Mouse (Mus musculus): ENCODE results near the gene Arfgef3. TPM values are rescaled to one million over a fixed set of nuclear protein-coding genes. Genes with fewer than 3 reads are reported as not detected.
A peak's percentile ranks its signal among the peaks of the same experiment; 100 is the strongest.

Gene Arfgef3
- polyA plus RNA-seq (2015; fragmentation: Nextera tagmentation; extraction: Ambion mirVana), result 0.02 TPM in 2 replicates

- Histone ChIP-seq H3K4me2 (peak within 1 kb of the TSS; percentile 69), H3K9ac (no peak within 1 kb of the TSS), H3K27ac (no peak within 1 kb of the TSS), H3K4me1 (replicated peaks) (no peaks in the 10 kb centered on the region), H3K36me3 (no peaks in the 10 kb centered on the region), H3K9me3 (replicated peaks) (no peaks in the 10 kb centered on the region), H3K4me3 (replicated peaks) (peak within 1 kb of the TSS; percentile 42), H3K27me3 (peaks cover 16% of the 10 kb centered on the region)
- WGBS (ENCODE audit: insufficient replicate concordance), result 5% methylated on average over 46 of the region's 50 CpGs
- peak; percentile 7; the same call in 1 of the 2 replicates for ATAC-seq (ENCODE audit: low read depth)
- DNase-seq, result no peak
Observed at GRCm38 (mm10) chr10:18743286-18744142, at the start of gene Arfgef3. Gene Arfgef3 (minus strand): TSS chr10:18743949.

DNA sequence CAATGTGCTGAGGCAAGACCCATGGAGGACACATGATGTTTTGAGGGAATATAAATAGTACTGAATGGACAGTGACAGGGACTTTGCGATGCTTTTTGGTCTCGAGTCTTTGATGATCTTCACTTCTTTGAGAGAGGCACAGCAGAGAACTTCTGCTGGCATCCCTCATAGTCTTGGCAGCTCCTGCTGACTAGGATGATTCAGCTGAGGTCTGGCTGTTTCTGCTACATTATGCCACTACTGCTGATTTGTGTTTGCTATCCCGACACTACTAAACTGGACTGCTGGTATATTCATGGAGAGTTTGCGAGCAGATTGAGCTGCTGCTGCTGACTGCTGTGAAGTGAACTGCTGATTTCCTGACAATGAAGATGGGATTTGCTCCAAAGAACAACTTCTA lies 46.3 kb upstream of the Arfgef3 start:
- ATAC-seq (ENCODE audit: low read depth) (no peak), DNase-seq (no peak)
- no peaks in the 10 kb centered on the region for H3K27me3 ChIP-seq
- H3K9me3 ChIP-seq (replicated peaks), result no peaks in the 10 kb centered on the region
- no peak overlapping the region for H3K9ac ChIP-seq
- WGBS (ENCODE audit: insufficient replicate concordance), result 83% methylated on average over 4 of the region's 4 CpGs
- H3K27ac ChIP-seq, result no peak overlapping the region
- no peaks in the 10 kb centered on the region for H3K4me1 ChIP-seq (replicated peaks)
- no peak overlapping the region for H3K4me2 ChIP-seq
- no peak overlapping the region for H3K4me3 ChIP-seq (replicated peaks)
- H3K36me3 ChIP-seq, result no peaks in the 10 kb centered on the region

DNA sequence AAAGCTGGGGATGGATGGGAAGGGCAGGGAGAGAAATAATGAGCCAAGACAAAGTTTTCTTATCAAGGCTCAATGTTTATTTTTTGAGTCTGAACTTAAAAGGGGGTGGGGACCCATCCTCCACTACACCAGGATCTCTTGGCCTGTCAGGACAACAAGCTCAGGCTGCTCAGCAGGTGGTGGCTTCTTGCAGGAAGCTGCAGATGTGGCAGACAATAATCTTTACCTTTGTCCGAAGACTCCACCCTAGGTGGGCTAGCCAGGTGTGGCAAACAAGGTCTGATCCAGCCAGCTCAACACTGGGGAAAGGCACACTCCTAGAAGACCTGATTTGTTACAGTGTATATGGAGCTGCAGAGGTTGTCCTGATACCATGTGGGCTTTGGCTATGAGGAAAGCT lies 44.9 kb upstream of the Arfgef3 start:
- Histone ChIP-seq H3K4me1 (replicated peaks) (no peaks in the 10 kb centered on the region), H3K27ac (no peak overlapping the region), H3K4me3 (replicated peaks) (no peak overlapping the region), H3K4me2 (no peak overlapping the region), H3K36me3 (no peaks in the 10 kb centered on the region), H3K9ac (no peak overlapping the region), H3K9me3 (replicated peaks) (no peaks in the 10 kb centered on the region), H3K27me3 (no peaks in the 10 kb centered on the region)
- DNase-seq (no peak), ATAC-seq (ENCODE audit: low read depth) (no peak)
- 53% methylated on average over 1 of the region's 1 CpGs for WGBS (ENCODE audit: insufficient replicate concordance)

- no peaks in the 10 kb centered on the region for H3K27me3 ChIP-seq
- ATAC-seq (ENCODE audit: low read depth) (no peak), DNase-seq (no peak)
- H3K36me3 ChIP-seq, result no peaks in the 10 kb centered on the region
- H3K9ac ChIP-seq, result no peak within 1 kb of the TSS
- H3K27ac ChIP-seq, result no peak within 1 kb of the TSS
- H3K4me1 ChIP-seq (replicated peaks), result no peaks in the 10 kb centered on the region
- no peaks in the 10 kb centered on the region for H3K9me3 ChIP-seq (replicated peaks)
- H3K4me3 ChIP-seq (replicated peaks), result no peak within 1 kb of the TSS
- H3K4me2 ChIP-seq, result no peak within 1 kb of the TSS
- WGBS (ENCODE audit: insufficient replicate concordance), result 63% methylated on average over 1 of the region's 1 CpGs
Observed at GRCm38 (mm10) chr10:18786693-18787092, 42.9 kb upstream of the Arfgef3 start, which contains the start of gene Gm4922. Gene Gm4922 (minus strand): TSS chr10:18786793.

GRCm38 (mm10) chr10:18777546-18777945 lies 33.8 kb upstream of the Arfgef3 start:
- no peak overlapping the region for H3K4me3 ChIP-seq (replicated peaks)
- WGBS (ENCODE audit: insufficient replicate concordance), result 68% methylated on average over 3 of the region's 3 CpGs
- H3K9me3 ChIP-seq (replicated peaks), result no peaks in the 10 kb centered on the region
- no peak for DNase-seq
- no peaks in the 10 kb centered on the region for H3K4me1 ChIP-seq (replicated peaks)
- no peak overlapping the region for H3K4me2 ChIP-seq
- H3K27me3 ChIP-seq, result no peaks in the 10 kb centered on the region
- H3K36me3 ChIP-seq, result no peaks in the 10 kb centered on the region
- H3K9ac ChIP-seq, result no peak overlapping the region
- no peak overlapping the region for H3K27ac ChIP-seq
- ATAC-seq (ENCODE audit: low read depth), result no peak

GRCm38 (mm10) chr10:18772537-18773179 lies 28.9 kb upstream of the Arfgef3 start:
- Histone ChIP-seq H3K4me2 (no peak overlapping the region), H3K36me3 (no peaks in the 10 kb centered on the region), H3K9ac (no peak overlapping the region), H3K4me3 (replicated peaks) (no peak overlapping the region), H3K4me1 (replicated peaks) (no peaks in the 10 kb centered on the region), H3K9me3 (replicated peaks) (no peaks in the 10 kb centered on the region), H3K27ac (no peak overlapping the region), H3K27me3 (no peaks in the 10 kb centered on the region)
- WGBS (ENCODE audit: insufficient replicate concordance), result 56% methylated on average over 4 of the region's 4 CpGs
- ATAC-seq (ENCODE audit: low read depth) (no peak), DNase-seq (no peak)

DNA sequence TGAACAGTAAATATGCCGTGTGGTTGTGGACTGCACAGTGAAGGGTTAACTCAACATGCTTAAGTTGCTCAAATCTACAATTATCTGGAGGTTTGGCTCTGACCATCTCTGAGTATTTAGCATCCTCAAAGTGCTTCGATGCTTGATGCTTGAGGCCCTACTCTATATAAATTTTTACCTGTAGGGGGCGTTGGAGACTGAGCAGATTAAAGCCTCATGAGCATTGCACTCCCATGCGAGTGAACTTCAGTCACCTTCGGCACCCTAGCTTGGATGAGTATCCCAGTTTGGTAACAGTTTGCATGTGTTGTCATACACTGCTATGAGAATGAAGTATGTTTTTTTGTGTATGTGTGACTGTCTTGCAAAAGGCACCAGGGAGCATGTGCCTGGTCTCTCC lies 26.2 kb upstream of the Arfgef3 start:
- Histone ChIP-seq H3K4me3 (replicated peaks) (no peak overlapping the region), H3K27me3 (no peaks in the 10 kb centered on the region), H3K36me3 (no peaks in the 10 kb centered on the region), H3K9ac (no peak overlapping the region), H3K4me2 (no peak overlapping the region), H3K27ac (no peak overlapping the region), H3K4me1 (replicated peaks) (no peaks in the 10 kb centered on the region), H3K9me3 (replicated peaks) (no peaks in the 10 kb centered on the region)
- DNase-seq (no peak), ATAC-seq (ENCODE audit: low read depth) (no peak)
- 42% methylated on average over 5 of the region's 5 CpGs for WGBS (ENCODE audit: insufficient replicate concordance)

- no peak overlapping the region for H3K9ac ChIP-seq
- DNase-seq (peak; percentile 15), ATAC-seq (ENCODE audit: low read depth) (no peak)
- no peak overlapping the region for H3K4me2 ChIP-seq
- no peaks in the 10 kb centered on the region for H3K9me3 ChIP-seq (replicated peaks)
- H3K36me3 ChIP-seq, result no peaks in the 10 kb centered on the region
- no peak overlapping the region for H3K27ac ChIP-seq
- H3K27me3 ChIP-seq, result no peaks in the 10 kb centered on the region
- 30% methylated on average over 2 of the region's 2 CpGs for WGBS (ENCODE audit: insufficient replicate concordance)
- H3K4me3 ChIP-seq (replicated peaks), result no peak overlapping the region
- no peaks in the 10 kb centered on the region for H3K4me1 ChIP-seq (replicated peaks)
Observed at GRCm38 (mm10) chr10:18760241-18760640, 16.5 kb upstream of the Arfgef3 start.

- Histone ChIP-seq H3K4me1 (replicated peaks) (no peaks in the 10 kb centered on the region), H3K4me3 (replicated peaks) (no peak overlapping the region), H3K27ac (no peak overlapping the region), H3K9ac (no peak overlapping the region), H3K36me3 (no peaks in the 10 kb centered on the region), H3K27me3 (no peaks in the 10 kb centered on the region), H3K9me3 (replicated peaks) (no peaks in the 10 kb centered on the region), H3K4me2 (no peak overlapping the region)
- ATAC-seq (ENCODE audit: low read depth) (no peak), DNase-seq (no peak)
- WGBS (ENCODE audit: insufficient replicate concordance), result 63% methylated on average over 4 of the region's 4 CpGs
Observed at GRCm38 (mm10) chr10:18750057-18750456, 6.3 kb upstream of the Arfgef3 start.

- Histone ChIP-seq H3K36me3 (no peaks in the 10 kb centered on the region), H3K4me3 (replicated peaks) (no peak overlapping the region), H3K4me1 (replicated peaks) (no peaks in the 10 kb centered on the region), H3K4me2 (no peak overlapping the region), H3K9ac (no peak overlapping the region), H3K27ac (no peak overlapping the region), H3K9me3 (replicated peaks) (no peaks in the 10 kb centered on the region), H3K27me3 (peaks cover 16% of the 10 kb centered on the region)
- ATAC-seq (ENCODE audit: low read depth) (no peak), DNase-seq (no peak)
- WGBS (ENCODE audit: insufficient replicate concordance), result 79% methylated on average over 6 of the region's 6 CpGs
Observed at GRCm38 (mm10) chr10:18742086-18742485, 1.7 kb downstream of the Arfgef3 start.

GRCm38 (mm10) chr10:18741024-18741423 lies 2.7 kb downstream of the Arfgef3 start:
- H3K4me1 ChIP-seq (replicated peaks), result no peaks in the 10 kb centered on the region
- 73% methylated on average over 8 of the region's 8 CpGs for WGBS (ENCODE audit: insufficient replicate concordance)
- no peak for DNase-seq

More at GRCm38 (mm10) chr10:18741024-18741423, 2.7 kb downstream of the Arfgef3 start:
- no peak overlapping the region for H3K4me3 ChIP-seq (replicated peaks)
- no peak for ATAC-seq (ENCODE audit: low read depth)
- peaks cover 16% of the 10 kb centered on the region for H3K27me3 ChIP-seq
- H3K9ac ChIP-seq, result no peak overlapping the region
- H3K27ac ChIP-seq, result no peak overlapping the region
- H3K9me3 ChIP-seq (replicated peaks), result no peaks in the 10 kb centered on the region
- no peak overlapping the region for H3K4me2 ChIP-seq
- H3K36me3 ChIP-seq, result no peaks in the 10 kb centered on the region

Measured in liver, embryonic 13.5 days (tissue).